Mouse (Mus musculus) E14TG2a.4 (cell line): ENCODE measurements around the gene Ffar2.

Source experiments
- CTCF ChIP-seq: conservative IDR thresholded peaks from 2 replicates; pipeline ENCODE4 v1.5.1; 2014; ENCODE audit warnings: low read length
- NANOG ChIP-seq: IDR thresholded peaks from 2 replicates; pipeline ENCODE4 v1.6.1; 2014; ENCODE audit warnings: borderline replicate concordance, low read length, mixed read lengths
- POU5F1 ChIP-seq: IDR thresholded peaks from 2 replicates; pipeline ENCODE4 v1.6.1; 2014; ENCODE audit warnings: low read length, borderline replicate concordance

- TF ChIP-seq CTCF (no peak), NANOG (no peak), POU5F1 (no peak)
These were observed 39.8 kb upstream of the Ffar2 start for GRCm38 (mm10) chr7:30863386-30863785.
